Mouse (Mus musculus) CH12.LX (cell line): ENCODE results near the gene Fga. TPM values are rescaled to one million over a fixed set of nuclear protein-coding genes. Genes with fewer than 3 reads are reported as not detected.

ENCODE experiments used
- DNase-seq: peaks from one replicate; pipeline ENCODE4 v3.0.0-alpha.2; 2013; ENCODE audit errors: extremely low read depth
- H3K27ac ChIP-seq: 2 replicates; pipeline ENCODE4 v1.5.1; 2012; ENCODE audit warnings: low read depth, mild to moderate bottlenecking, control low read depth, moderate library complexity; ENCODE audit not compliant: insufficient read depth
- H3K27me3 ChIP-seq: replicated peaks from 2 replicates; pipeline ENCODE3; 2012; ENCODE audit warnings: inconsistent platforms
- H3K36me3 ChIP-seq, 2 experiments: replicated peaks in 1 of 2; 2 replicates each; pipeline versions ENCODE3 to v1.6.1; 2012; ENCODE audit warnings: inconsistent platforms in 1 of 2, low read length in 1 of 2, mild to moderate bottlenecking in 1 of 2, mixed read lengths in 1 of 2, moderate library complexity in 1 of 2; ENCODE audit not compliant: control insufficient read depth in 1 of 2, insufficient read depth in 1 of 2
- H3K4me1 ChIP-seq, 2 experiments: 2 replicates each; pipeline ENCODE4 v1.6.1; 2012; ENCODE audit warnings: inconsistent platforms in 1 of 2, moderate library complexity in 1 of 2; ENCODE audit not compliant: insufficient read depth in 2 of 2, control insufficient read depth in 1 of 2
- H3K4me2 ChIP-seq: 2 replicates; pipeline ENCODE4 v1.6.1; 2012; ENCODE audit warnings: low read depth, mild to moderate bottlenecking, control low read depth; ENCODE audit not compliant: poor library complexity, insufficient read depth, severe bottlenecking
- H3K4me3 ChIP-seq, 3 experiments: fragments of 150-350 bp in 1 of 3; sonication (generic) in 1 of 3; replicated peaks in 1 of 3; 2 replicates each; pipeline versions ENCODE3 to v1.5.1; 2011 to 2012; ENCODE audit warnings: low read depth in 2 of 3, low read length in 2 of 3, mild to moderate bottlenecking in 2 of 3, moderate library complexity in 2 of 3, control low read depth in 1 of 3, improper control_type of control experiment in 1 of 3, inconsistent platforms in 1 of 3, mixed read lengths in 1 of 3; ENCODE audit not compliant: poor library complexity in 1 of 3
- H3K79me2 ChIP-seq: replicated peaks from 2 replicates; pipeline ENCODE4 v1.6.1; 2012; ENCODE audit warnings: mild to moderate bottlenecking, moderate library complexity; ENCODE audit not compliant: control insufficient read depth, poor library complexity, insufficient read depth, severe bottlenecking; ENCODE audit errors: extremely low read depth
- H3K9ac ChIP-seq: 2 replicates; pipeline ENCODE4 v1.6.1; 2012; ENCODE audit warnings: low read depth, mild to moderate bottlenecking, control low read depth, moderate library complexity; ENCODE audit not compliant: insufficient read depth
- H3K9me3 ChIP-seq: replicated peaks from 2 replicates; pipeline ENCODE3; 2012; ENCODE audit warnings: low read length, inconsistent platforms, mixed read lengths
- CTCF ChIP-seq, 2 experiments: IDR thresholded peaks in 1 of 2; conservative IDR thresholded peaks in 1 of 2; 2 replicates each; pipeline ENCODE4 v1.5.1; 2011 to 2012; ENCODE audit warnings: low read depth in 2 of 2, low read length in 2 of 2, improper control_type of control experiment in 1 of 2, inconsistent platforms in 1 of 2, mild to moderate bottlenecking in 1 of 2, moderate library complexity in 1 of 2
- E2F4 ChIP-seq: IDR thresholded peaks from 2 replicates; pipeline ENCODE4 v1.6.1; 2011; ENCODE audit warnings: low read depth, low read length, improper control_type of control experiment; ENCODE audit not compliant: insufficient replicate concordance
- ELF1 ChIP-seq: IDR thresholded peaks from 2 replicates; pipeline ENCODE4 v1.6.1; 2014; ENCODE audit warnings: low read depth, mild to moderate bottlenecking, inconsistent platforms, low read length, improper control_type of control experiment
- EP300 ChIP-seq: IDR thresholded peaks from 2 replicates; pipeline ENCODE4 v1.6.1; 2011; ENCODE audit warnings: low read length, improper control_type of control experiment
- ETS1 ChIP-seq: conservative IDR thresholded peaks from 2 replicates; pipeline ENCODE4 v1.6.1; 2012; ENCODE audit warnings: low read depth, mild to moderate bottlenecking, inconsistent platforms, low read length, improper control_type of control experiment, moderate library complexity
- JUN ChIP-seq: IDR thresholded peaks from 2 replicates; pipeline ENCODE4 v1.6.1; 2011; ENCODE audit warnings: low read depth, mild to moderate bottlenecking, low read length, improper control_type of control experiment, moderate library complexity; ENCODE audit not compliant: insufficient read depth
- MAFK ChIP-seq: IDR thresholded peaks from 2 replicates; pipeline ENCODE4 v1.6.1; 2011; ENCODE audit warnings: low read length, improper control_type of control experiment; ENCODE audit not compliant: insufficient replicate concordance
- MAX ChIP-seq: IDR thresholded peaks from 2 replicates; pipeline ENCODE4 v1.6.1; 2011; ENCODE audit warnings: low read length, improper control_type of control experiment
- MAZ ChIP-seq: IDR thresholded peaks from 2 replicates; pipeline ENCODE4 v1.6.1; 2012; ENCODE audit warnings: low read depth, mild to moderate bottlenecking, inconsistent platforms, low read length, improper control_type of control experiment, moderate library complexity
- MXI1 ChIP-seq: IDR thresholded peaks from 2 replicates; pipeline ENCODE4 v1.6.1; 2011; ENCODE audit warnings: mild to moderate bottlenecking, low read depth, low read length, improper control_type of control experiment
- MYC ChIP-seq: IDR thresholded peaks from 2 replicates; pipeline ENCODE4 v1.6.1; 2011; ENCODE audit warnings: low read depth, mild to moderate bottlenecking, improper control_type of control experiment, low read length
- PAX5 ChIP-seq: IDR thresholded peaks from 2 replicates; pipeline ENCODE4 v1.6.1; 2012; ENCODE audit warnings: low read length, inconsistent platforms, mixed read lengths
- POLR2A ChIP-seq: IDR thresholded peaks from 2 replicates; pipeline ENCODE4 v1.6.1; 2011; ENCODE audit warnings: low read depth, mild to moderate bottlenecking, improper control_type of control experiment, low read length
- RAD21 ChIP-seq: IDR thresholded peaks from 2 replicates; pipeline ENCODE4 v1.6.1; 2011; ENCODE audit warnings: low read depth, mild to moderate bottlenecking, low read length, improper control_type of control experiment, moderate library complexity
- SIN3A ChIP-seq: IDR thresholded peaks from 2 replicates; pipeline ENCODE4 v1.6.1; 2012; ENCODE audit warnings: low read length, improper control_type of control experiment, inconsistent platforms
- TBP ChIP-seq: conservative IDR thresholded peaks from 2 replicates; pipeline ENCODE4 v1.6.1; 2011; ENCODE audit warnings: low read depth, low read length, improper control_type of control experiment
- TCF12 ChIP-seq: IDR thresholded peaks from 2 replicates; pipeline ENCODE4 v1.6.1; 2014; ENCODE audit warnings: low read depth, mild to moderate bottlenecking, inconsistent platforms, low read length, improper control_type of control experiment
- USF1 ChIP-seq: IDR thresholded peaks from 2 replicates; pipeline ENCODE4 v1.6.1; 2014; ENCODE audit warnings: low read depth, mild to moderate bottlenecking, inconsistent platforms, low read length, improper control_type of control experiment
- USF2 ChIP-seq: conservative IDR thresholded peaks from 2 replicates; pipeline ENCODE4 v1.6.1; 2011; ENCODE audit warnings: low read depth, low read length, improper control_type of control experiment
- ZC3H11A ChIP-seq: IDR thresholded peaks from 2 replicates; pipeline ENCODE4 v1.6.1; 2012; ENCODE audit warnings: low read depth, mild to moderate bottlenecking, inconsistent platforms, low read length, improper control_type of control experiment
- ZKSCAN1 ChIP-seq: IDR thresholded peaks from 2 replicates; pipeline ENCODE4 v1.6.1; 2012; ENCODE audit warnings: low read depth, inconsistent platforms, low read length, improper control_type of control experiment, borderline replicate concordance
- ZMIZ1 ChIP-seq: IDR thresholded peaks from 2 replicates; pipeline ENCODE4 v1.6.1; 2012; ENCODE audit warnings: low read depth, mild to moderate bottlenecking, inconsistent platforms, low read length, improper control_type of control experiment
- ZNF384 ChIP-seq: IDR thresholded peaks from 2 replicates; pipeline ENCODE4 v1.6.1; 2012; ENCODE audit warnings: low read depth, low read length, improper control_type of control experiment, inconsistent platforms
- dilution Hi-C: fragments of 300-500 bp; cut with MboI; formaldehyde crosslinking; loops from 2 replicates; pipeline ENCODE4 v1.14.3; 2020; ENCODE audit warnings: low sequenced_read_pairs; ENCODE audit not compliant: extremely low pct_unique_long_range_greater_than_20kb, extremely low pct_ligation_motif_present
- in situ Hi-C: fragments of 300-500 bp; cut with MboI; formaldehyde crosslinking; loops from 3 replicates; pipeline ENCODE4 v1.14.3; 2019; ENCODE audit warnings: low sequenced_read_pairs, low pct_ligation_motif_present, low pct_unique_long_range_greater_than_20kb, mixed read lengths
- polyA plus RNA-seq: library from polyadenylated mRNA; unstranded; fragments of >175 nt; gene quantifications from 2 replicates; pipeline ENCODE4 v1.2.1, GENCODE M21; 2012; ENCODE audit warnings: low read depth; ENCODE audit not compliant: insufficient read length
- total RNA-seq, 2 experiments: library from RNA; depleted of rRNA; stranded (reverse); fragments of 300-350 nt in 1 of 2; fragments of >200 nt in 1 of 2; gene quantifications; 2 replicates each; pipeline ENCODE4 v1.2.3; 2012 to 2014

Fga gene
- total and polyA plus RNA-seq, 3 experiments, result not detected

GRCm38 (mm10) chr3:83057046-83057445, 31.2 kb downstream of the Fga start:
- DNase-seq, result no peak
- Histone ChIP-seq H3K36me3 (peaks cover 37 to 50% of the 10 kb centered on the region in 2 experiments), H3K9ac (no peak overlapping the region), H3K79me2 (peaks cover 17% of the 10 kb centered on the region), H3K4me3 (no peak overlapping the region), H3K27ac (no peak overlapping the region), H3K9me3 (no peaks in the 10 kb centered on the region), H3K4me2 (no peak overlapping the region), H3K27me3 (no peaks in the 10 kb centered on the region), H3K4me1 (peaks cover 0 to 24% of the 10 kb centered on the region in 2 experiments; a peak in 2 of 4 replicates)
- dilution Hi-C loops (no loop called here), in situ Hi-C loops (loop anchor here (10.0 kb wide), 1 partner anchor 182 kb away; the partner anchor contains the start of gene Rbm46)
- no peak for TF ChIP-seq PAX5
- no peak for TF ChIP-seq MAX
- no peak for TF ChIP-seq ZKSCAN1
- TF ChIP-seq EP300, result no peak

GRCm38 (mm10) chr3:83067920-83068319, 42.0 kb downstream of the Fga start:
- DNase-seq, result no peak
- no peaks in the 10 kb centered on the region for H3K4me1 ChIP-seq
- no peak overlapping the region for H3K27ac ChIP-seq
- H3K4me3 ChIP-seq, result no peak overlapping the region
- in situ Hi-C loops (no loop called here), dilution Hi-C loops (no loop called here)
- no peaks in the 10 kb centered on the region for H3K79me2 ChIP-seq
- no peaks in the 10 kb centered on the region for H3K9me3 ChIP-seq
- H3K36me3 ChIP-seq, result peaks cover 67 to 87% of the 10 kb centered on the region in 2 experiments
- TF ChIP-seq ELF1 (no peak), ETS1 (no peak), SIN3A (no peak), MAZ (no peak), USF2 (no peak), TCF12 (no peak), POLR2A (no peak), ZMIZ1 (no peak), USF1 (no peak), JUN (no peak), ZNF384 (no peak), TBP (no peak), MAFK (no peak), MXI1 (no peak), MYC (no peak), E2F4 (no peak), RAD21 (no peak), ZC3H11A (no peak), CTCF (conservative IDR thresholded peaks at IDR 0.05 in 1 of 2, IDR thresholded peaks at IDR 0.05 in 1 of 2; ENCODE audit: low read depth in 2 of 2, low read length in 2 of 2) (no peak)
- H3K9ac ChIP-seq, result no peak overlapping the region
- no peaks in the 10 kb centered on the region for H3K27me3 ChIP-seq
- no peak overlapping the region for H3K4me2 ChIP-seq
